Mouse (Mus musculus) ES-E14 (cell line): ENCODE measurements around the gene Mdk. TPM values are rescaled to one million over a fixed set of nuclear protein-coding genes. Genes with fewer than 3 reads are reported as not detected.

ENCODE experiments used
- DNase-seq: peaks from one replicate; pipeline ENCODE4 v3.0.0-alpha.2; 2013; ENCODE audit warnings: low read depth, low spot score
- H3K27ac ChIP-seq: 2 replicates; pipeline ENCODE4 v1.5.1; 2012; ENCODE audit warnings: low read depth, mild to moderate bottlenecking, low read length, moderate library complexity, mixed read lengths; ENCODE audit not compliant: poor library complexity, insufficient read depth, severe bottlenecking
- H3K36me3 ChIP-seq: 2 replicates; pipeline ENCODE4 v1.6.1; 2012; ENCODE audit warnings: mild to moderate bottlenecking, low read length, moderate library complexity, mixed read lengths; ENCODE audit not compliant: control insufficient read depth, poor library complexity, insufficient read depth, severe bottlenecking
- H3K4me1 ChIP-seq, 2 experiments: fragments of 150-350 bp in 1 of 2; sonication (generic) in 1 of 2; 2 replicates each; pipeline ENCODE4 v1.6.1; 2012; ENCODE audit warnings: low read length in 2 of 2, mild to moderate bottlenecking in 1 of 2, mixed read lengths in 1 of 2; ENCODE audit not compliant: control insufficient read depth in 2 of 2, insufficient read depth in 2 of 2, poor library complexity in 1 of 2
- H3K4me3 ChIP-seq, 2 experiments: fragments of 150-350 bp in 1 of 2; sonication (generic) in 1 of 2; 2 replicates each; pipeline ENCODE4 v1.5.1; 2012; ENCODE audit warnings: low read length in 2 of 2, low read depth in 1 of 2, mild to moderate bottlenecking in 1 of 2, mixed read lengths in 1 of 2; ENCODE audit not compliant: insufficient read depth in 1 of 2, poor library complexity in 1 of 2, severe bottlenecking in 1 of 2
- H3K9ac ChIP-seq: 2 replicates; pipeline ENCODE4 v1.6.1; 2012; ENCODE audit warnings: low read depth, mild to moderate bottlenecking, low read length, mixed read lengths; ENCODE audit not compliant: poor library complexity, insufficient read depth, severe bottlenecking
- H3K9me3 ChIP-seq: fragments of 150-350 bp; sonication (generic); 2 replicates; pipeline ENCODE4 v1.6.1; 2012; ENCODE audit warnings: low read depth, mild to moderate bottlenecking, low read length; ENCODE audit not compliant: control insufficient read depth, insufficient read depth
- CHD2 ChIP-seq: IDR thresholded peaks from 2 replicates; pipeline ENCODE4 v1.6.1; 2014; ENCODE audit warnings: mild to moderate bottlenecking, low read depth, low read length, inconsistent platforms
- HCFC1 ChIP-seq: IDR thresholded peaks from 2 replicates; pipeline ENCODE4 v1.6.1; 2012; ENCODE audit warnings: low read length, inconsistent platforms, borderline replicate concordance; ENCODE audit not compliant: insufficient read depth
- MAFK ChIP-seq: IDR thresholded peaks from 2 replicates; pipeline ENCODE4 v1.6.1; 2014; ENCODE audit warnings: mild to moderate bottlenecking, low read depth, low read length, inconsistent platforms; ENCODE audit not compliant: insufficient read depth
- ZC3H11A ChIP-seq: IDR thresholded peaks from 2 replicates; pipeline ENCODE4 v1.6.1; 2012; ENCODE audit warnings: low read depth, mild to moderate bottlenecking, inconsistent platforms, low read length, borderline replicate concordance
- ZNF384 ChIP-seq: IDR thresholded peaks from 2 replicates; pipeline ENCODE4 v1.6.1; 2012; ENCODE audit warnings: low read depth, low read length, inconsistent platforms
- in situ Hi-C, 2 experiments: fragments of 600-800 bp; cut with MboI; formaldehyde crosslinking; loops; one replicate each; pipeline ENCODE4 v1.15.1; 2025; ENCODE audit warnings: low sequenced_read_pairs in 2 of 2, inconsistent platforms in 1 of 2; ENCODE audit not compliant: unreplicated experiment in 2 of 2
- total RNA-seq: library from RNA; depleted of rRNA; stranded (reverse); fragments of 300-350 nt; gene quantifications from 2 replicates; pipeline ENCODE4 v1.2.3, GENCODE M21; 2012

Mdk gene
- total RNA-seq, 1 experiment, result 345 TPM

- TF ChIP-seq HCFC1 (no peak), ZNF384 (no peak), MAFK (no peak), CHD2 (no peak), ZC3H11A (no peak)
- Histone ChIP-seq H3K9ac (no peak overlapping the region), H3K4me1 (peaks cover 2% of the 10 kb centered on the region in 2 experiments; a peak in 2 of 4 replicates), H3K27ac (no peak overlapping the region), H3K4me3 (no peak overlapping the region), H3K9me3 (no peaks in the 10 kb centered on the region), H3K36me3 (peaks cover 8% of the 10 kb centered on the region; the same call in 1 of the 2 replicates)
- no peak for DNase-seq
- in situ Hi-C loops, result no loop called here
Measured at GRCm38 (mm10) chr2:91902336-91902735, 29.8 kb downstream of the Mdk start.

- Histone ChIP-seq H3K4me3 (no peak overlapping the region), H3K4me1 (peaks cover 2% of the 10 kb centered on the region in 2 experiments; a peak in 2 of 4 replicates), H3K36me3 (peaks cover 2% of the 10 kb centered on the region; the same call in 1 of the 2 replicates), H3K27ac (no peak overlapping the region), H3K9me3 (no peaks in the 10 kb centered on the region), H3K9ac (no peak overlapping the region)
- DNase-seq, result no peak
- TF ChIP-seq HCFC1, result no peak
- TF ChIP-seq CHD2, result no peak
- TF ChIP-seq ZC3H11A, result no peak
- TF ChIP-seq ZNF384, result no peak
- TF ChIP-seq MAFK, result no peak
- in situ Hi-C loops, result no loop called here
Measured at GRCm38 (mm10) chr2:91900431-91900830, 31.7 kb downstream of the Mdk start.

- Histone ChIP-seq H3K36me3 (peaks cover 2% of the 10 kb centered on the region; the same call in 1 of the 2 replicates), H3K9me3 (no peaks in the 10 kb centered on the region), H3K27ac (no peak overlapping the region), H3K4me1 (0 out of 4 replicates have a peak, but pooled peaks cover 0 to 2% of the 10 kb centered on the region in 2 experiments), H3K9ac (no peak overlapping the region), H3K4me3 (no peak overlapping the region)
- in situ Hi-C loops, result no loop called here
- TF ChIP-seq ZNF384 (no peak), HCFC1 (no peak), CHD2 (no peak), MAFK (no peak), ZC3H11A (no peak)
- DNase-seq, result no peak
Measured at GRCm38 (mm10) chr2:91899141-91899540, 33.0 kb downstream of the Mdk start.

GRCm38 (mm10) chr2:91897968-91898367 is 34.1 kb downstream of the Mdk start:
- no peak overlapping the region for H3K9ac ChIP-seq
- 0 out of 4 replicates have a peak, but pooled peaks cover 2% of the 10 kb centered on the region in 2 experiments for H3K4me1 ChIP-seq
- no peak overlapping the region for H3K4me3 ChIP-seq
- no peak for TF ChIP-seq ZC3H11A
- TF ChIP-seq ZNF384, result no peak
- TF ChIP-seq HCFC1, result no peak
- no peak for TF ChIP-seq MAFK
- TF ChIP-seq CHD2, result no peak
- no peak for DNase-seq
- in situ Hi-C loops, result no loop called here
- H3K36me3 ChIP-seq, result peaks cover 2% of the 10 kb centered on the region; the same call in 1 of the 2 replicates
- H3K9me3 ChIP-seq, result no peaks in the 10 kb centered on the region
- H3K27ac ChIP-seq, result no peak overlapping the region

GRCm38 (mm10) chr2:91895401-91895800 is 36.7 kb downstream of the Mdk start:
- H3K9ac ChIP-seq, result no peak overlapping the region
- H3K4me1 ChIP-seq, result 0 out of 4 replicates have a peak, but pooled peaks cover 2% of the 10 kb centered on the region in 2 experiments
- H3K36me3 ChIP-seq, result peaks cover 1% of the 10 kb centered on the region; the same call in 1 of the 2 replicates
- no peak overlapping the region for H3K27ac ChIP-seq
- in situ Hi-C loops, result no loop called here
- DNase-seq, result no peak
- H3K4me3 ChIP-seq, result no peak overlapping the region
- no peaks in the 10 kb centered on the region for H3K9me3 ChIP-seq
- TF ChIP-seq HCFC1 (no peak), ZNF384 (no peak), CHD2 (no peak), ZC3H11A (no peak), MAFK (no peak)
